Mouse (Mus musculus) megakaryocyte-erythroid progenitor cell, adult 5-6 weeks (primary cell): ENCODE measurements at regions not wholly inside any gene's neighbourhood (a gene's known extent, or its start where the extent isn't known, plus 50 kb on each side); places are given as distances from the start of the nearest gene placed in this dataset.

ENCODE experiments used
- ATAC-seq: replicated peaks from 2 replicates; pipeline ENCODE4 v1.8.0; 2016; ENCODE audit warnings: mild to moderate bottlenecking, inconsistent platforms; ENCODE audit not compliant: severe bottlenecking, poor library complexity, low FRiP score, low TSS enrichment

GRCm38 (mm10) chr1:167905424-167905823, 216.4 kb downstream of the Lmx1a start:
- no peak for ATAC-seq

GRCm38 (mm10) chr1:167912074-167912473, 223.0 kb downstream of the Lmx1a start:
- ATAC-seq, result no peak

GRCm38 (mm10) chr1:167914982-167915561, 226.0 kb downstream of the Lmx1a start:
- ATAC-seq, result peak; percentile 75; the same call in 1 of the 2 replicates

GRCm38 (mm10) chr1:167915578-167916275, 226.7 kb downstream of the Lmx1a start:
- no peak for ATAC-seq

DNA sequence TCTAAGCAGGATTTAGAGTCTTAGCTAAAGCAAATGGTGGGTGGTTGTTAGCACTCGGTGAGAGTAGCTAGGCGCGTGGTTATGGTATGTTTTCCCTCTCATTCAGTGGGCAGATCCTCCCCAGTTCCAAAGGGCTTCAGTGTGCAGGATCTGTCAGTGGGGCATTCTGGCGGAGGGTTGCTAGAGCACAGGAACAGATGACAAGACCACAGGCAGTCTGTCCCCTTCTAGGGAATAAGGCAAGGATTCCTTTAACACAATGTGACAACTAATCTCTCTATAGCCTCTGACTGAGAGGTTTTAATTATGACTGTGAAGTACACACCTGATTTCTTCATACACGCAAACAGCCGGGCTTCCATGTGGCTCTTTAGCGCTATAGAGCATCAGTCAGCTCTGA, 233.9 kb downstream of the Lmx1a start:
- ATAC-seq, result no peak

DNA sequence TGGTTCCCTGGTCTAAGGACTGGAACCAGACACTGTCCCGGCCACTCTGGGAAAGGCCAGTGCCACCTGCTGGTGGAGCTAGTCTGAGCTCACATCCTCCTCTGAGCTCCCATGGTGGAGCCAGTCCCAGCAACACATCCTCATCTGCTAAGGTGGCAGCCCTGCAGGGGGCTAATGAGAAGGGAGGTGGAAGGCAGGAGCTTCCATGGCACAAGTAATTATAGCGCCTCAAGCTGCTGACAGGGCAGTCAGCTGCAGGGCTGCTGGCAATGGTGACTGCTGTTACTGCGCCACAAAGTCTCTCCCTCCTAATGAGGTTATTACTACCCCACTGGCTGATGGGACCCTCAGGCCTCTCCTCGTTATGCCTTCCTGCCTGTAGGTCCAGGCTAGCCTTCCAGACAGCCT, 239.0 kb downstream of the Lmx1a start:
- no peak for ATAC-seq

DNA sequence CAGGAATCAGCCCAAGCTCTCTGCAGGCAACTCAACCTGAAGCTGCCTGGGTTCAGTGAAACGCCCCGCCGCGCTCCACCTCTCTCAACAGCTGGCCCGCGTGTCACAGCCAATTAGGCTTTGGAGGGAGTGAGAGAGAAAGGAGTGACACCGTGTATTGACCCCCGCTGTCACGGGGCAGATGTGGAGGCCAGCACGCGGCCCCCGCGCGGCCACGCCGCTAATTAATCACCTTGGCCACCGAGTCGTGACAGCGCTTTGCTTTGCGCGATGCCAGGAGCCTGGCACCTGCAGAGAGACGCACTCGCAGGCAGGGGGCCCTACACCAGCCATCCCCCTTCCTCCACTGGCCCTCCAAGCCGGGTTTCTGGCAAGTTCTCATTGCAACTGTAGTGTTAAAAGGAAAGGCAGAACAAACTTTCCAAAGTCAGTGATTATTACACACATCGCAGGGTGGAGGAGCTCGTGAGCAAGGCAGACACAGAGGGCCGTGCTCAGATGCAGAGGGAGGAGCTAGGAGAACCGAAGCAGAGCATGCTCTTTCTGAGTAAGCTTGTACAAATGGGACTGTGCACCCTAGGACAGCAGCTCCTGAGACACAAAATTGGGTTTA, 240.8 kb downstream of the Lmx1a start:
- ATAC-seq, result no peak

- peak; percentile 60 for ATAC-seq
Observed at GRCm38 (mm10) chr1:167932088-167932487, 243.1 kb downstream of the Lmx1a start.

DNA sequence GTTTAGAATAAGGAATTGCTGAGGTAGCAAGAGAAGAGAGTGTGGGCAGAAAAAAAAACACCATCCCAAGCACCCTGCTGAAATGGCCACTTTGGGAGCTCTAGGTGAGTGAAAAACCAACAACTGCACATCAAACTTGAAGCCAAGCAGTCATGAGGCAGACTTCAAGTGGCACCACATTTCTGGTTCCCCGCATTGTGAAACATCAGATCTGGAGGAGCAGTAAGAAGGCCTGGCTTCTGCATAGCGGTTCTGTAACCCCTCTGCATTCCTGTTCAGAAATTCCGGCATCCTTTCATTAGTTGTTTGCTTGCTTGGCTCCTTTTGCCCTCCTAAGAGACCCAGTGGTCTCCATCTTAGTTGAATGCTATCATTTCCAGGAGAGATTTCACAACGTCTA, 247.7 kb downstream of the Lmx1a start:
- ATAC-seq, result no peak

- no peak for ATAC-seq
Observed at GRCm38 (mm10) chr1:167938176-167938575, 249.1 kb downstream of the Lmx1a start.

DNA sequence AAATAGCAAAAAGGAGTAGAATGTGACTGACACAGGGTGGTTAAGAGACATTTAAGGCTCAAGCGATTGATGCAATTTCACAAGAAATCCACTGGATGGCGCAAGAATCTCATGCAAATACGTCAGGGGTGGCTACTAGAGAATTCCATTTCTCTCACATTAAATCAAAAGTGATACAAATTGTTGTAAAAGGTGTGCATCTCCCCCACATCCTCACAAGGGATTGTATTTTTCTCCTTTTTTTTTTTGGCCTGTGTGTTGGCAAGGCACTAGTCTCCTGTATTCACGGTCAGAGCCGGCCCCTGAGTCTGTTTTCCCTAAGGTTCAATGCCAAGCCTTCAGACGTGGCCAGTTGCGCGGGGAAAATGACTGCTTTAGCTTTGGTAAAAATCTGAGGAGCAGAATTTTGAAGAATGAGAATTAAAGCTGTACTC, 253.0 kb downstream of the Lmx1a start:
- no peak for ATAC-seq

DNA sequence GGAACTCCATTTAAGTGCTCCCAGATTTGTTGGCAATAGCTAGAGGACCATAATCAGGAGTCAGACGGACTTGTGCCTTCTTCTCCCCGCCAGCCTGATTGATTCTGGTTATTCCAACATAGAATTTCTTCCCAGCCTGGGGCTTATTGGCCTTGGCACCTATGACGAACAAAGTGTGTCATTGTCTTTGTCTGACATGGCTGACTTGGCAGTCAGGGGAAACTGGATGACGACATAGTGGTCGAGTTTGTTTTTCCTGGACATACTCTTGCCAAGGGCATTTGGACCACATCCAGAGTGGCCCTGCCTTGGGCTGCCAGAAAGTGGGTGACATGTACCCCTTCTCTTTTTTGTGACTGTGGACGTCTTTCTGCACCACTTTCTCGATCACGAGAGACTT, 254.1 kb downstream of the Lmx1a start:
- no peak for ATAC-seq

GRCm38 (mm10) chr1:167945615-167946252, 256.7 kb downstream of the Lmx1a start:
- ATAC-seq, result no peak

- ATAC-seq, result no peak
Observed at GRCm38 (mm10) chr1:167947866-167948265, 258.8 kb downstream of the Lmx1a start.

DNA sequence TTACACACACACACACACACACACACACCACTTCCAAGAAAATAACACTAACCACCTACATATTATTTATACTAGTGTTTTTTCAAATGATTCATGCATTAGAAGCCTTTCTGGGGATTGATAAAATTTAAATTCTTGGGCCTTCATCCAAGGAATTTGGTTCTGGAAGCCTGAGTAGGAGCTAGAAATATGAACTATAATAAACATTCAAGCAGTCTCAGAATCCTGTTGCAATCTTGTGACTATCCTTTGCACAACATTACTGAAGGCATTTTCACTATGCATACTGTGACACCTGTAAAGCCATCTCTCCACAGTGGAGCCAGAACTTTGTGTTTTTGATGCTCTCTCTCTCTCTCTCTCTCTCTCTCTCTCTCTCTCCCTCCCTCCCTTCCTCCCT, 262.7 kb downstream of the Lmx1a start:
- no peak for ATAC-seq

- no peak for ATAC-seq
Observed at GRCm38 (mm10) chr1:167958531-167958930, 269.5 kb downstream of the Lmx1a start.

DNA sequence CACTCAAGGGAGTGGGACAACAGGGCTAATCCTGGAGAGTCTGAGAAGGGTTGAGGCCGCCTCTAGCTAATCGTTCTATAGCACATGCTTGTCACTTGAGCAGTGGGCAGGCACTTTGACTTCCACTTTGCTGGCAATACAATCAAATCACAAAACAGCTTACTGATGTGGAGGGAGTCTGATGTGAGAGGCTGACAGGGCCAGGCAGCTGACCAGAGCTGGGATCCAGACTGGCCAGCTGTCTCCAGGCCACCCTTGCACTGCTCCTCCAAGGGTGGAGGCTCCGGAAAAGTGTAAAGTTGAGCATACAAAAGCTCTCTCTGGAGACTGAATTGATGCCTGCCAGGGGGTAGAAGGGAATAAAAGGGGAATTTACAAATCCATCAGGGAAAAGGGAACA, 280.5 kb downstream of the Lmx1a start:
- ATAC-seq, result no peak

GRCm38 (mm10) chr1:167969985-167970384, 280.9 kb downstream of the Lmx1a start:
- no peak for ATAC-seq

GRCm38 (mm10) chr1:167976708-167977107, 287.7 kb downstream of the Lmx1a start:
- ATAC-seq, result no peak

- ATAC-seq, result no peak
Observed at GRCm38 (mm10) chr1:167979187-167979586, 290.1 kb downstream of the Lmx1a start.
